Mouse (Mus musculus) midbrain, embryonic 12.5 days (tissue): Measurements from ENCODE around the gene Ncs1. TPM values are rescaled to one million over a fixed set of nuclear protein-coding genes. Genes with fewer than 3 reads are reported as not detected.

ENCODE experiments used
- ATAC-seq: fragments of 200-750 bp; cut with Nextera tagmentation; 2 replicates; pipeline ENCODE4 v1.8.0; 2017; ENCODE audit warnings: low read depth, moderate TSS enrichment, moderate library complexity; ENCODE audit not compliant: low FRiP score
- H3K27ac ChIP-seq: fragments of 300-500 bp; sonication (generic); replicated peaks from 2 replicates; pipeline ENCODE4 v1.5.1; 2016; ENCODE audit warnings: mild to moderate bottlenecking
- H3K27me3 ChIP-seq: fragments of 300-500 bp; sonication (generic); 2 replicates; pipeline ENCODE4 v1.6.1; 2016; ENCODE audit warnings: mild to moderate bottlenecking
- H3K36me3 ChIP-seq: fragments of 300-500 bp; sonication (generic); 2 replicates; pipeline ENCODE4 v1.6.1; 2016
- H3K4me1 ChIP-seq: fragments of 300-500 bp; sonication (generic); 2 replicates; pipeline ENCODE4 v1.6.1; 2016
- H3K4me2 ChIP-seq: fragments of 300-500 bp; sonication (generic); replicated peaks from 2 replicates; pipeline ENCODE4 v1.6.1; 2016; ENCODE audit warnings: mild to moderate bottlenecking, moderate library complexity
- H3K4me3 ChIP-seq: fragments of 300-500 bp; sonication (generic); 2 replicates; pipeline ENCODE4 v1.5.1; 2016; ENCODE audit warnings: mild to moderate bottlenecking
- H3K9ac ChIP-seq: fragments of 300-500 bp; sonication (generic); replicated peaks from 2 replicates; pipeline ENCODE4 v1.6.1; 2016; ENCODE audit warnings: mild to moderate bottlenecking, moderate library complexity
- H3K9me3 ChIP-seq: fragments of 300-500 bp; sonication (generic); 2 replicates; pipeline ENCODE4 v1.6.1; 2016; ENCODE audit warnings: mild to moderate bottlenecking
- WGBS: fragments of 180-500 bp; shearing (Covaris S2); methylation state at CpG from one replicate; pipeline ENCODE4 v1.1.7; 2016; 5-methylcytosine and 5-hydroxymethylcytosine counted together
- polyA plus RNA-seq: library from polyadenylated mRNA; unstranded; fragments of >200 nt; fragmentation: Nextera tagmentation; extraction: Ambion mirVana; gene quantifications from 2 replicates; pipeline ENCODE4 v1.2.1, GENCODE M21; 2016

Ncs1 gene
- polyA plus RNA-seq, 1 experiment from 2014 or later = 75.8 TPM

GRCm38 (mm10) chr2:31210144-31210847, 35.3 kb upstream of the Ncs1 start:
- Histone ChIP-seq H3K27me3 (no peaks in the 10 kb centered on the region), H3K36me3 (peaks cover 47% of the 10 kb centered on the region), H3K4me3 (no peak overlapping the region), H3K4me2 (no peak overlapping the region), H3K27ac (peak overlapping the region; percentile 59), H3K4me1 (peaks cover 22% of the 10 kb centered on the region; the same call in 1 of the 2 replicates), H3K9me3 (no peaks in the 10 kb centered on the region), H3K9ac (no peak overlapping the region)
- WGBS = 27% methylated on average over 11 of the region's 11 CpGs
- peak; percentile 62; the same call in 1 of the 2 replicates for ATAC-seq

- Histone ChIP-seq H3K4me1 (peaks cover 19% of the 10 kb centered on the region; the same call in 1 of the 2 replicates), H3K9me3 (no peaks in the 10 kb centered on the region), H3K27me3 (no peaks in the 10 kb centered on the region), H3K4me2 (no peak overlapping the region), H3K27ac (peak overlapping the region; percentile 59; the same call in 1 of the 2 replicates), H3K36me3 (peaks cover 54% of the 10 kb centered on the region), H3K4me3 (no peak overlapping the region), H3K9ac (no peak overlapping the region)
- 50% methylated on average over 3 of the region's 3 CpGs for WGBS
- ATAC-seq = no peak
These were observed 34.4 kb upstream of the Ncs1 start for GRCm38 (mm10) chr2:31211204-31211603.

GRCm38 (mm10) chr2:31214211-31214796, 31.3 kb upstream of the Ncs1 start:
- Histone ChIP-seq H3K9me3 (no peaks in the 10 kb centered on the region), H3K36me3 (peaks cover 42% of the 10 kb centered on the region), H3K27ac (no peak overlapping the region), H3K27me3 (no peaks in the 10 kb centered on the region), H3K4me1 (peaks cover 14% of the 10 kb centered on the region; the same call in 1 of the 2 replicates), H3K4me2 (no peak overlapping the region), H3K9ac (no peak overlapping the region), H3K4me3 (no peak overlapping the region)
- 84% methylated on average over 16 of the region's 16 CpGs for WGBS
- no peak for ATAC-seq

GRCm38 (mm10) chr2:31218611-31219010, 27.0 kb upstream of the Ncs1 start:
- Histone ChIP-seq H3K4me3 (no peak overlapping the region), H3K4me1 (no peaks in the 10 kb centered on the region), H3K4me2 (no peak overlapping the region), H3K36me3 (peaks cover 18% of the 10 kb centered on the region), H3K9ac (no peak overlapping the region), H3K27ac (no peak overlapping the region), H3K27me3 (no peaks in the 10 kb centered on the region), H3K9me3 (no peaks in the 10 kb centered on the region)
- no peak for ATAC-seq
- 84% methylated on average over 3 of the region's 3 CpGs for WGBS

- no peak for ATAC-seq
- H3K4me1 ChIP-seq = no peaks in the 10 kb centered on the region
- no peak overlapping the region for H3K9ac ChIP-seq
- no peak overlapping the region for H3K4me3 ChIP-seq
- no peak overlapping the region for H3K27ac ChIP-seq
- H3K27me3 ChIP-seq = no peaks in the 10 kb centered on the region
- peaks cover 13% of the 10 kb centered on the region for H3K36me3 ChIP-seq
- no peak overlapping the region for H3K4me2 ChIP-seq
- H3K9me3 ChIP-seq = no peaks in the 10 kb centered on the region
- 89% methylated on average over 6 of the region's 6 CpGs for WGBS
These were observed 26.2 kb upstream of the Ncs1 start for GRCm38 (mm10) chr2:31219470-31219869.

- no peak overlapping the region for H3K4me3 ChIP-seq
- H3K4me1 ChIP-seq = no peaks in the 10 kb centered on the region
- H3K9me3 ChIP-seq = no peaks in the 10 kb centered on the region
- peaks cover 4% of the 10 kb centered on the region; the same call in 1 of the 2 replicates for H3K36me3 ChIP-seq
- no peak overlapping the region for H3K4me2 ChIP-seq
- H3K9ac ChIP-seq = no peak overlapping the region
- ATAC-seq = no peak
- WGBS = 75% methylated on average over 7 of the region's 7 CpGs
- no peaks in the 10 kb centered on the region for H3K27me3 ChIP-seq
- H3K27ac ChIP-seq = no peak overlapping the region
These were observed 24.8 kb upstream of the Ncs1 start for GRCm38 (mm10) chr2:31220844-31221243.

- 89% methylated on average over 5 of the region's 5 CpGs for WGBS
- Histone ChIP-seq H3K27ac (no peak overlapping the region), H3K4me3 (no peak overlapping the region), H3K36me3 (no peaks in the 10 kb centered on the region), H3K9ac (no peak overlapping the region), H3K4me1 (no peaks in the 10 kb centered on the region), H3K4me2 (no peak overlapping the region), H3K9me3 (peaks cover 5% of the 10 kb centered on the region; the same call in 1 of the 2 replicates), H3K27me3 (no peaks in the 10 kb centered on the region)
- no peak for ATAC-seq
These were observed 24.0 kb upstream of the Ncs1 start for GRCm38 (mm10) chr2:31221582-31221981.

- 56% methylated on average over 1 of the region's 1 CpGs for WGBS
- Histone ChIP-seq H3K4me2 (no peak overlapping the region), H3K4me3 (no peak overlapping the region), H3K27me3 (no peaks in the 10 kb centered on the region), H3K36me3 (no peaks in the 10 kb centered on the region), H3K9ac (no peak overlapping the region), H3K4me1 (no peaks in the 10 kb centered on the region), H3K27ac (no peak overlapping the region), H3K9me3 (peaks cover 10% of the 10 kb centered on the region)
- ATAC-seq = no peak
These were observed 16.8 kb upstream of the Ncs1 start for GRCm38 (mm10) chr2:31228768-31229311.

- Histone ChIP-seq H3K9me3 (no peaks in the 10 kb centered on the region), H3K4me3 (peak overlapping the region; percentile 21), H3K36me3 (no peaks in the 10 kb centered on the region), H3K4me1 (peaks cover 6% of the 10 kb centered on the region; the same call in 1 of the 2 replicates), H3K9ac (no peak overlapping the region), H3K4me2 (peak overlapping the region; percentile 39), H3K27me3 (peaks cover 30% of the 10 kb centered on the region), H3K27ac (no peak overlapping the region)
- 37% methylated on average over 23 of the region's 23 CpGs for WGBS
- ATAC-seq = no peak
These were observed 6.4 kb upstream of the Ncs1 start for GRCm38 (mm10) chr2:31239203-31239696.

GRCm38 (mm10) chr2:31239833-31240232, 5.8 kb upstream of the Ncs1 start:
- H3K36me3 ChIP-seq = no peaks in the 10 kb centered on the region
- H3K4me2 ChIP-seq = peak overlapping the region; percentile 39; the same call in 1 of the 2 replicates
- H3K9me3 ChIP-seq = no peaks in the 10 kb centered on the region
- H3K4me3 ChIP-seq = no peak overlapping the region; the same call in 1 of the 2 replicates
- H3K9ac ChIP-seq = no peak overlapping the region
- H3K27me3 ChIP-seq = peaks cover 36% of the 10 kb centered on the region
- WGBS = 88% methylated on average over 6 of the region's 6 CpGs
- H3K27ac ChIP-seq = no peak overlapping the region
- no peak for ATAC-seq
- H3K4me1 ChIP-seq = peaks cover 6% of the 10 kb centered on the region; the same call in 1 of the 2 replicates

- Histone ChIP-seq H3K27me3 (peaks cover 39% of the 10 kb centered on the region), H3K9ac (no peak overlapping the region), H3K9me3 (no peaks in the 10 kb centered on the region), H3K27ac (no peak overlapping the region), H3K4me1 (peaks cover 14% of the 10 kb centered on the region), H3K36me3 (no peaks in the 10 kb centered on the region), H3K4me2 (no peak overlapping the region), H3K4me3 (no peak overlapping the region)
- 6% methylated on average over 7 of the region's 7 CpGs for WGBS
- no peak for ATAC-seq
These were observed 4.0 kb upstream of the Ncs1 start for GRCm38 (mm10) chr2:31241639-31242038.

GRCm38 (mm10) chr2:31244216-31244615, 1.4 kb upstream of the Ncs1 start:
- Histone ChIP-seq H3K9ac (no peak overlapping the region), H3K4me2 (no peak overlapping the region), H3K4me3 (no peak overlapping the region), H3K27ac (no peak overlapping the region), H3K9me3 (no peaks in the 10 kb centered on the region), H3K36me3 (0 out of 2 replicates have a peak, but pooled peaks cover 4% of the 10 kb centered on the region), H3K27me3 (peaks cover 47% of the 10 kb centered on the region), H3K4me1 (peaks cover 30% of the 10 kb centered on the region)
- ATAC-seq = no peak
- WGBS = 80% methylated on average over 8 of the region's 8 CpGs
